Mouse (Mus musculus) cerebellum, adult 2 months (tissue): ENCODE data around the gene Socs5.

Experiments used
- CTCF ChIP-seq: fragments of 200-500 bp; IDR thresholded peaks from 2 replicates; pipeline ENCODE4 v1.5.1; 2011; ENCODE audit warnings: low read depth, mild to moderate bottlenecking, control low read depth, low read length, moderate library complexity, borderline replicate concordance; ENCODE audit not compliant: insufficient read depth
- POLR2A ChIP-seq: fragments of 200-500 bp; IDR thresholded peaks from 2 replicates; pipeline ENCODE4 v1.6.1; 2011; ENCODE audit warnings: low read length, control low read depth, borderline replicate concordance; ENCODE audit not compliant: insufficient read depth

DNA sequence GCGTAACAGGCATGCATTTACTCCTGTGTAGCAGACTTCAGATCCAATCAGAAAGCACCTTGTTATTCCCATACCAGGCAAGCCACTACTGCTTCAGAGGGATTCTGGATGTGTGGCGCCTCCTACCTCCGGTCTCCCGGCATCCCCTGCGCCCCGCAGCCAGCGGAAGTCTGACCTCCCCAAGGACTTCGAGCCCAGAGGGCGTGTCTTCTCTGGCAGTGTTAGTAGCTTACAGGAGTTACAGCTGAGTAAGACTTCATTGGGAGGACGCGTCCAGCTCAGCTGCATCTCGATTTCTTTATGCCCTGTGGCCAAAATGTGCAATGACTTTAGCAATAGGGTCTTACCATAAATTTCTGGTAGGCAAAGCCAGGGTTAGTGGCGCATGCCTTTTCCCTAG is 50.3 kb downstream of the Socs5 start:
- TF ChIP-seq CTCF, result no peak
- TF ChIP-seq POLR2A, result no peak
